ENCODE assay signal across 19 mouse cellular contexts in genomic region chr8:43895171-43895570, GRCm38 (mm10).
"Had no signal": no experiment of that assay in that cellular context is flagged by ENCODE, and none has a peak within 500 bp of the region (broad histone marks: within the 10 kb centered on the region; RNA-seq: fewer than 3 reads in every experiment).

No protein-coding gene starts in this region.

- H3K9ac ChIP-seq: limb, embryonic 12.5 days; limb, embryonic 15.5 days; liver, embryonic 14.5 days; liver, postnatal 0 days; lung, embryonic 14.5 days; midbrain, embryonic 15.5 days; neural tube, embryonic 13.5 days; stomach, embryonic 15.5 days had no signal

- H3K4me3 ChIP-seq: limb, embryonic 12.5 days; limb, embryonic 15.5 days; midbrain, embryonic 15.5 days; myocyte; neural tube, embryonic 13.5 days; stomach, embryonic 15.5 days had no signal

- H3K4me2 ChIP-seq: limb, embryonic 12.5 days; limb, embryonic 15.5 days; liver, embryonic 11.5 days; lung, embryonic 14.5 days; midbrain, embryonic 15.5 days; neural tube, embryonic 13.5 days; stomach, embryonic 15.5 days had no signal

- H3K27ac ChIP-seq: limb, embryonic 12.5 days; limb, embryonic 15.5 days; liver, embryonic 14.5 days; macrophage; midbrain, embryonic 15.5 days; neural tube, embryonic 13.5 days; stomach, embryonic 15.5 days had no signal

- H3K36me3 ChIP-seq: limb, embryonic 12.5 days; limb, embryonic 15.5 days; midbrain, embryonic 15.5 days; neural tube, embryonic 13.5 days; stomach, embryonic 15.5 days had no signal

- H3K4me1 ChIP-seq: limb, embryonic 12.5 days; limb, embryonic 15.5 days; midbrain, embryonic 15.5 days; neural tube, embryonic 13.5 days; stomach, embryonic 15.5 days had no signal

- ATAC-seq: liver, postnatal 0 days; lung, postnatal 0 days; midbrain, embryonic 15.5 days had no signal

- H3K9me3 ChIP-seq: limb, embryonic 12.5 days; limb, embryonic 15.5 days; midbrain, embryonic 15.5 days; neural tube, embryonic 13.5 days; stomach, embryonic 15.5 days had no signal

- H3K27me3 ChIP-seq: limb, embryonic 12.5 days; limb, embryonic 15.5 days; midbrain, embryonic 15.5 days; neural tube, embryonic 13.5 days; stomach, embryonic 15.5 days had no signal

- DNase-seq: kidney, postnatal 10 days; kidney, postnatal 4 days; left cerebral cortex, postnatal 4 days; liver, postnatal 0 days; retina, postnatal 1 day; right cerebral cortex, postnatal 25 days; spleen, adult 18-20 months; thymus, postnatal 25 days had no signal
